Mouse (Mus musculus): ENCODE results near the gene BC030867. TPM values are rescaled to one million over a fixed set of nuclear protein-coding genes. Genes with fewer than 3 reads are reported as not detected.

Gene BC030867
- total and polyA plus RNA-seq, 2 experiments from 2014 or later: 2.2 to 3.9 TPM

DNA sequence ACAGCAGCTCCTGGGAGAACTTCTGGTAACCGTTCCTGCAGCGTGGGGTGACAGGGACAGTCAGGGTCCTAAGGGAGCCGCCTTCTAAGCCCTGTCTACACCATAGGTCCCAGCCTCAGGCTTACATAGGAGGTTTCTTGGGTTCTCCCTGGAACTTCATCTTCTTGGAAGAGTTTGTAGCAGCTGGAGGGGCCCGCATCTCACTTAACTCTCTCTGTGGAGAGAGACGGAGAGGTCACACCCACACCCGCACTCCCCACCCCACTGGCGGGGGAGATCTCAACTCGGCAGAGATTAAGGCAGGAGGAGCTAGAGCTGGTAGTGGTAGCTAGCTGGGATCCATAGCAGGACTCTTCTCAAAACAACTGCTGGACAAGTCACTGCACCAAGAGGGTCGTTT is 59.4 kb downstream of the BC030867 start:
- Histone ChIP-seq H3K9ac (replicated peaks; ENCODE audit: low read depth, low read length) (no peak overlapping the region), H3K27me3 (ENCODE audit: control insufficient read depth, insufficient read depth, low read length) (no peaks in the 10 kb centered on the region), H3K36me3 (replicated peaks; ENCODE audit: control insufficient read depth, insufficient read depth, low read length) (peaks cover 43% of the 10 kb centered on the region), H3K4me1 (ENCODE audit: control insufficient read depth, insufficient read depth) (no peaks in the 10 kb centered on the region), H3K4me2 (ENCODE audit: low read depth, low read length) (no peak overlapping the region), H3K27ac (ENCODE audit: low read depth) (no peak overlapping the region), H3K4me3 (ENCODE audit: low read depth, low read length) (no peak overlapping the region), H3K9me3 (replicated peaks; ENCODE audit: control insufficient read depth, low read length) (no peaks in the 10 kb centered on the region)
- ATAC-seq (ENCODE audit: insufficient read depth, low read depth) (no peak), DNase-seq (ENCODE audit: low spot score) (no peak)
- TF ChIP-seq EP300 (IDR thresholded peaks at IDR 0.05; ENCODE audit: low read depth) (no peak), CTCF (IDR thresholded peaks at IDR 0.05; ENCODE audit: low read depth) (no peak)
- WGBS: 85% methylated on average over 9 of the region's 9 CpGs

GRCm38 (mm10) chr11:102308979-102309378 is 60.3 kb downstream of the BC030867 start:
- peak; percentile 66 for TF ChIP-seq EP300 (IDR thresholded peaks at IDR 0.05; ENCODE audit: low read depth)
- peak; percentile 99 for TF ChIP-seq CTCF (IDR thresholded peaks at IDR 0.05; ENCODE audit: low read depth)
- Histone ChIP-seq H3K27me3 (ENCODE audit: control insufficient read depth, insufficient read depth, low read length) (no peaks in the 10 kb centered on the region), H3K27ac (ENCODE audit: low read depth) (peak overlapping the region; percentile 28), H3K4me1 (ENCODE audit: control insufficient read depth, insufficient read depth) (no peaks in the 10 kb centered on the region), H3K4me3 (ENCODE audit: low read depth, low read length) (peak overlapping the region; percentile 39), H3K9me3 (replicated peaks; ENCODE audit: control insufficient read depth, low read length) (no peaks in the 10 kb centered on the region), H3K9ac (replicated peaks; ENCODE audit: low read depth, low read length) (no peak overlapping the region), H3K4me2 (ENCODE audit: low read depth, low read length) (peak overlapping the region; percentile 65), H3K36me3 (replicated peaks; ENCODE audit: control insufficient read depth, insufficient read depth, low read length) (peaks cover 50% of the 10 kb centered on the region)
- DNase-seq (ENCODE audit: low spot score) (peak; percentile 98), ATAC-seq (ENCODE audit: insufficient read depth, low read depth) (peak; percentile 97)
- WGBS: under 1% methylated on average over 27 of the region's 27 CpGs

- Histone ChIP-seq H3K9ac (replicated peaks; ENCODE audit: low read depth, low read length) (no peak overlapping the region), H3K27me3 (ENCODE audit: control insufficient read depth, insufficient read depth, low read length) (no peaks in the 10 kb centered on the region), H3K9me3 (replicated peaks; ENCODE audit: control insufficient read depth, low read length) (no peaks in the 10 kb centered on the region), H3K4me3 (ENCODE audit: low read depth, low read length) (no peak overlapping the region), H3K4me1 (ENCODE audit: control insufficient read depth, insufficient read depth) (no peaks in the 10 kb centered on the region), H3K36me3 (replicated peaks; ENCODE audit: control insufficient read depth, insufficient read depth, low read length) (peaks cover 61% of the 10 kb centered on the region), H3K4me2 (ENCODE audit: low read depth, low read length) (peak overlapping the region; percentile 65), H3K27ac (ENCODE audit: low read depth) (no peak overlapping the region)
- TF ChIP-seq EP300 (IDR thresholded peaks at IDR 0.05; ENCODE audit: low read depth) (no peak), CTCF (IDR thresholded peaks at IDR 0.05; ENCODE audit: low read depth) (no peak)
- no peak for DNase-seq (ENCODE audit: low spot score)
- WGBS: 82% methylated on average over 22 of the region's 22 CpGs
- no peak for ATAC-seq (ENCODE audit: insufficient read depth, low read depth)
Observed at GRCm38 (mm10) chr11:102309821-102310617, 61.3 kb downstream of the BC030867 start.

DNA sequence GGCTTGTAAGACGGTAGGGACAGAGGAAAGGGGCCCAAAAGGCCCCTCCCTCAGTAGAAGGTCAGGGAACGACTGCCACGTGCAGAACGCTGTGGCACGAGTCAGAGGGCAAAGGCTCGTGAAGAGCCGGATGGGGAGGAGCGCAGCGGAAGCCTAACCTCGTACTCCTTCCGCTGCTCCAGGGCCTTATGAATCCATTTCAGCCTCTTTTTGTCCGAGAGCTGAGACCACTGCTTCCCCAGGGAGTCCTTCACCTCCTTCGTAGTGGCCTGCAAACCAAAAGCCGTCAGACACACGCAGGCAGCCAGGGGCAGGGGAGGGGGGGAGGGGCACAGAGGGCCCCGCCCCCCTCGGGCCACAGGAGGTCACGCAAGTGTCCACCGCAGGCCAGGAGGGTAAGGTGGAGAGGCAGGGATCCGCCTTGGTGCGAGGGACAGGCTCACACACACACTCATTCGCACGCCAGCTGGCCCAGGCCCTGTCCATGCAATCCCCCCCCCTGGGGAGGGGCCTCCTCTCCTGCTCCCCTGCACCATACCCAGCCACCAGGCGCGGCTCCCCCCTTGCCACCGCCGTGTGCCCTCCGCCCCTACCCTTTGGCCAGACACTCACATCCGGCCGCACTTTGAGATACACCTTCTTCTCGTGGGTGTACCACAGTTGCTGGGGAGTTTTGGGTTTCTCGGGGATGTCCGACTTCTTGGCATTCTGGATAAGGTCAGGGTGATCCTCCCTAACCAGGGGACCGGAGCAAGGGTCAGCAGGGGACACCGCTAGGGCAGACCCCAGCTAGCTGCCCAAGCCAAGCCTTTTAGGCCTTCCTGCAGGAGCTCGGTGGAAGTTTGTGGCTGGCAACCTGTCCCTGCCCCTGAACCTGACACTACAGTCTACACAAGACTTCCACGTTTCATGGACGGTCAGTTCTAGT is 62.4 kb downstream of the BC030867 start:
- H3K4me3 ChIP-seq (ENCODE audit: low read depth, low read length): no peak overlapping the region
- no peak for DNase-seq (ENCODE audit: low spot score)
- no peak for ATAC-seq (ENCODE audit: insufficient read depth, low read depth)

DNA sequence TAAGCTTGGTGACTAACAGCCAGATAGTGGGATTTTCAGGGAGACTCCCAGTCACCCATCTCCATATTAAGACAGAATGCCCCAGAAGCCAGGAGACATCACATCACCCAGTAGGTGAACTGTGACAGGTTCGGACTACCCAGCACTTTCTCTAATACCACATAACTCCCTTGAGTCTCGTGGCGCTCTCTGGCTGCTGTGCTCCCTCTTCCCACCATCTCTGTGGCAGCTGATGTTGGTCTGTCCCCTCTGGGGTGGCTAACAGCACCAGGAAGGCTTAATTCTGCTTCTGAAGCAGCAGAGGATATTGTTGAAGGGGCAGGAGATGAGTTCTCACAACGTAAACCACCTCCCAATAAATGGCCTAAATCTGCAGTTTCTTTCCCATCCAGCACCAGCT is 63.3 kb downstream of the BC030867 start:
- no peak overlapping the region for H3K4me3 ChIP-seq (ENCODE audit: low read depth, low read length)
- H3K4me1 ChIP-seq (ENCODE audit: control insufficient read depth, insufficient read depth): peaks cover 5% of the 10 kb centered on the region; the same call in 1 of the 2 replicates
- H3K9ac ChIP-seq (replicated peaks; ENCODE audit: low read depth, low read length): no peak overlapping the region
- H3K9me3 ChIP-seq (replicated peaks; ENCODE audit: control insufficient read depth, low read length): no peaks in the 10 kb centered on the region
- DNase-seq (ENCODE audit: low spot score) (no peak), ATAC-seq (ENCODE audit: insufficient read depth, low read depth) (no peak)
- H3K27ac ChIP-seq (ENCODE audit: low read depth): no peak overlapping the region
- H3K36me3 ChIP-seq (replicated peaks; ENCODE audit: control insufficient read depth, insufficient read depth, low read length): peaks cover 53% of the 10 kb centered on the region
- no peaks in the 10 kb centered on the region for H3K27me3 ChIP-seq (ENCODE audit: control insufficient read depth, insufficient read depth, low read length)
- H3K4me2 ChIP-seq (ENCODE audit: low read depth, low read length): no peak overlapping the region
- 87% methylated on average over 4 of the region's 4 CpGs for WGBS
- no peak for TF ChIP-seq CTCF (IDR thresholded peaks at IDR 0.05; ENCODE audit: low read depth)
- no peak for TF ChIP-seq EP300 (IDR thresholded peaks at IDR 0.05; ENCODE audit: low read depth)

More for the DNA sequence above, 62.4 kb downstream of the BC030867 start:
- Histone ChIP-seq H3K27ac (ENCODE audit: low read depth) (no peak overlapping the region), H3K4me2 (ENCODE audit: low read depth, low read length) (no peak overlapping the region), H3K9me3 (replicated peaks; ENCODE audit: control insufficient read depth, low read length) (no peaks in the 10 kb centered on the region), H3K36me3 (replicated peaks; ENCODE audit: control insufficient read depth, insufficient read depth, low read length) (peaks cover 63% of the 10 kb centered on the region), H3K4me1 (ENCODE audit: control insufficient read depth, insufficient read depth) (0 out of 2 replicates have a peak, but pooled peaks cover under 1% of the 10 kb centered on the region), H3K9ac (replicated peaks; ENCODE audit: low read depth, low read length) (no peak overlapping the region), H3K27me3 (ENCODE audit: control insufficient read depth, insufficient read depth, low read length) (no peaks in the 10 kb centered on the region)
- TF ChIP-seq EP300 (IDR thresholded peaks at IDR 0.05; ENCODE audit: low read depth) (no peak), CTCF (IDR thresholded peaks at IDR 0.05; ENCODE audit: low read depth) (no peak)
- WGBS: 55% methylated on average over 38 of the region's 38 CpGs
